ENCODE assay signal across 8 mouse cellular contexts in the genomic region with DNA sequence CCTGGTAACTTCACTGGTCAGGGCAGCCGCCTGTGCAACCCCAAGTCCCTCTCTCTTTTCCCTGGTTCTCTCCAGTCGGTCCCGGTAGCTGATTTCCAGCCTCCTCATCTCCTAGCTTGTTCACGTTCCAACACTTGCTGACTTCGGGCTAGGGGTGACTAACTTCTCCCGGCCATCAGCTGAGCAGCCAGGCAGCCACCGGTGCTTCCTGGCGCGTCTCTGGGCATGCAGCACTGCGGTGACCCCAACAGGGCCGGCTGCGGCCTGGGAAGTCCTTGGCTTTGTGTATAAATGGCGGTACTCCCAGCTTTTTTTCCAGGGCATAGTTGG. TPM values are rescaled to one million over a fixed set of nuclear protein-coding genes. Genes with fewer than 3 reads are reported as not detected.
DNase-seq lines count a peak whose midpoint lies in the region; ATAC-seq and TF ChIP-seq lines count a peak whose summit lies in the region.

A gene (minus strand): TSS at position 248 of the 330 bp plus-strand sequence.

- H3K36me3 ChIP-seq in embryonic facial prominence, embryonic 13.5 days, result no peaks in the 10 kb centered on the region
- H3K36me3 ChIP-seq in liver, embryonic 11.5 days (ENCODE audit: control insufficient read depth, insufficient read depth, low read length), result no peaks in the 10 kb centered on the region

- TF ChIP-seq CTCF in olfactory bulb, adult 2 months (IDR thresholded peaks at IDR 0.05; ENCODE audit: insufficient read depth, low read depth, low read length), result no peak

- ATAC-seq in embryonic facial prominence, embryonic 13.5 days (ENCODE audit: insufficient number of reproducible peaks, insufficient read depth, low FRiP score, low TSS enrichment, low read depth), result no peak
- no peak for ATAC-seq in liver, embryonic 11.5 days (replicated peaks; ENCODE audit: low FRiP score)

- peak within 1 kb of the TSS; percentile 61 for H3K4me3 ChIP-seq in embryonic facial prominence, embryonic 13.5 days
- peak within 1 kb of the TSS; percentile 52 for H3K4me3 ChIP-seq in liver, embryonic 11.5 days (ENCODE audit: low read depth, low read length)
- H3K4me3 ChIP-seq in olfactory bulb, adult 2 months (ENCODE audit: insufficient read depth, low read depth, low read length), result peak within 1 kb of the TSS; percentile 71

- H3K9ac ChIP-seq in embryonic facial prominence, embryonic 13.5 days, result peak within 1 kb of the TSS; percentile 79
- no peak within 1 kb of the TSS for H3K9ac ChIP-seq in liver, embryonic 11.5 days (ENCODE audit: low read depth, low read length)

- intact Hi-C loops in heart, postnatal 14 days (cut with DNase I), result loop anchor here (5.0 kb wide), 3 partner anchors 79 to 401 kb away; no protein-coding TSS in a partner anchor

- H3K4me2 ChIP-seq in embryonic facial prominence, embryonic 13.5 days, result peak within 1 kb of the TSS; percentile 97
- H3K4me2 ChIP-seq in liver, embryonic 11.5 days, result peak within 1 kb of the TSS; percentile 61

- peak; percentile 10 for DNase-seq in ovary, postnatal 10 days (ENCODE audit: low spot score)
- DNase-seq in ovary, postnatal 14 days (ENCODE audit: low spot score), result no peak
- DNase-seq in heart, postnatal 14 days, result peak; percentile 31 to 44
- DNase-seq in liver, embryonic 11.5 days (ENCODE audit: low spot score), result no peak
- DNase-seq in B cell, adult 2 months, result no peak
- DNase-seq in layer of hippocampus, adult 8-10 months (ENCODE audit: low spot score in 2 of 2), result no peak

- no peaks in the 10 kb centered on the region for H3K9me3 ChIP-seq in embryonic facial prominence, embryonic 13.5 days
- H3K9me3 ChIP-seq in liver, embryonic 11.5 days (ENCODE audit: control insufficient read depth, low read length), result no peaks in the 10 kb centered on the region

- H3K4me1 ChIP-seq in embryonic facial prominence, embryonic 13.5 days, result peaks cover 36% of the 10 kb centered on the region
- H3K4me1 ChIP-seq in liver, embryonic 11.5 days (replicated peaks; ENCODE audit: control insufficient read depth, insufficient read depth, low read length), result peaks cover 6% of the 10 kb centered on the region; the same call in 1 of the 2 replicates
- H3K4me1 ChIP-seq in olfactory bulb, adult 2 months (ENCODE audit: control insufficient read depth, insufficient read depth, low read length), result peaks cover 11% of the 10 kb centered on the region; the same call in 1 of the 2 replicates

- no peak for TF ChIP-seq POLR2A in olfactory bulb, adult 2 months (IDR thresholded peaks at IDR 0.05; ENCODE audit: insufficient read depth, low read depth, low read length)

- WGBS in embryonic facial prominence, embryonic 13.5 days, result 7% methylated on average over 13 of the region's 13 CpGs
- WGBS in liver, embryonic 11.5 days, result 5% methylated on average over 13 of the region's 13 CpGs
- WGBS in olfactory bulb, adult 2 months, result 13% methylated on average over 13 of the region's 13 CpGs

- H3K27ac ChIP-seq in embryonic facial prominence, embryonic 13.5 days, result peak within 1 kb of the TSS; percentile 68
- no peak within 1 kb of the TSS for H3K27ac ChIP-seq in liver, embryonic 11.5 days (ENCODE audit: low read depth, low read length)
- H3K27ac ChIP-seq in olfactory bulb, adult 2 months (ENCODE audit: insufficient read depth, low read depth, low read length), result peak within 1 kb of the TSS; percentile 19

- peaks cover 37% of the 10 kb centered on the region for H3K27me3 ChIP-seq in embryonic facial prominence, embryonic 13.5 days
- H3K27me3 ChIP-seq in liver, embryonic 11.5 days (replicated peaks; ENCODE audit: control insufficient read depth, insufficient read depth, low read length), result peaks cover 40% of the 10 kb centered on the region

RNA-seq across cellular contexts. Expression of the gene that starts here (rescaled TPM):
- 3.7 and 4.1 TPM in 2 replicates for polyA plus RNA-seq in embryonic facial prominence, embryonic 13.5 days (2015; fragmentation: Nextera tagmentation; extraction: Ambion mirVana)
- total RNA-seq in heart, postnatal 14 days (2021), result 10 to 100 TPM; 13.5 to 15.5 TPM
- polyA plus RNA-seq in liver, embryonic 11.5 days (2014; fragmentation: Nextera tagmentation; extraction: Ambion mirVana), result 0.53 TPM in 2 replicates
- not detected in 2 replicates for polyA plus RNA-seq in olfactory bulb, adult 2 months (2012; ENCODE audit: insufficient read depth, insufficient read length, low replicate concordance, missing spikeins)
- under 1 TPM; 0.41 to 0.74 (median 0.58) TPM for total RNA-seq in layer of hippocampus, adult 8-10 months (2022)

Comparison
In these comparisons a context has a peak if more than half of its experiments do, and no peak if none do; other contexts are left out.
1. RNA of the gene that starts here (total RNA-seq): 13.5 to 15.5 TPM in heart, postnatal 14 days; 0.41 to 0.74 TPM in layer of hippocampus, adult 8-10 months; every median in the first group is over 4 times any median in the second.
2. DNase-seq: peak in ovary, postnatal 10 days (single experiment) and heart, postnatal 14 days (2 of 2); none in ovary, postnatal 14 days (single experiment), liver, embryonic 11.5 days (single experiment), B cell, adult 2 months (0 of 2) and layer of hippocampus, adult 8-10 months (0 of 2).
3. Peak in every context shown above with its lines, with median percentiles within 50 percentile points of each other: H3K4me3 ChIP-seq.